Mouse (Mus musculus) heart, postnatal 0 days (tissue): Measurements from ENCODE around the gene Rbfox2.

Source experiments
- CTCF ChIP-seq: IDR thresholded peaks from 2 replicates; pipeline ENCODE4 v1.5.1; 2016; ENCODE audit warnings: antibody characterized with exemption, control low read depth, low read depth
- EP300 ChIP-seq: IDR thresholded peaks from 2 replicates; pipeline ENCODE4 v1.6.1; 2016; ENCODE audit warnings: antibody characterized with exemption, low read depth

- TF ChIP-seq CTCF (no peak), EP300 (no peak)
Measured at GRCm38 (mm10) chr15:77240607-77241006, 66.2 kb downstream of the Rbfox2 start.
